Mouse (Mus musculus): Measurements from ENCODE around the gene Gnaq.
A peak's percentile ranks its signal among the peaks of the same experiment; 100 is the strongest.

DNA sequence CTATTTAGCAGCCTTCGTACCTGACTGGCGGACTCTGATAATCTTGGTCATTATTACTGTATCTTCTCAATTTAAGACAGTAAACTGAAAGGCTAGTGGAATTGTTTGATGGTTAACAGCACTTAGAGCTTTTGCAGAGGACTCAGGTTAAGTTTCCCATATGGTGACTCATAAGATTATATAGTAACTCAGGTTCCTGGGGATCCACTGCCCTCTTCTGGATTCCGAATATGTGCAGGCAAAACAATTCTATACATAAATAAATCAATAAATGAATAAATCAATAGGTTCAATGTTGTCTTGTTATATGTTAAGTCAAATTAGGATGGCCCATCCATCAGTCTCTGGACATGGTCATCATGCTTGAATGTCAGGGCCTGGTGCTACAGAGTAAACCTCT lies 191.6 kb downstream of the Gnaq start:
- TF ChIP-seq GABPA (IDR thresholded peaks at IDR 0.05; ENCODE audit: insufficient replicate concordance, low read depth, low read length) (no peak), CTCF (conservative IDR thresholded peaks at IDR 0.05 in 1 of 2, IDR thresholded peaks at IDR 0.05 in 1 of 2; ENCODE audit: low read depth in 2 of 2, low read length in 2 of 2) (peak in 1 of 2 experiments; percentile 28; a peak in 1 of 4 replicates), EP300 (IDR thresholded peaks at IDR 0.05; ENCODE audit: low read length) (no peak)

Measured in CH12.LX (cell line).